Mouse (Mus musculus) lung, embryonic 14.5 days (tissue): ENCODE data around the gene Lig4. TPM values are rescaled to one million over a fixed set of nuclear protein-coding genes. Genes with fewer than 3 reads are reported as not detected.

Source experiments
- ATAC-seq: fragments of 200-750 bp; cut with Nextera tagmentation; 2 replicates; pipeline ENCODE4 v1.8.0; 2017; ENCODE audit warnings: mild to moderate bottlenecking, moderate TSS enrichment, moderate library complexity; ENCODE audit not compliant: insufficient read depth
- DNase-seq: peaks from one replicate; pipeline ENCODE4 v3.0.0-alpha.2; 2015
- H3K27ac ChIP-seq: fragments of 300-500 bp; sonication (generic); 2 replicates; pipeline ENCODE4 v1.5.1; 2014; ENCODE audit warnings: low read depth, mild to moderate bottlenecking, moderate library complexity
- H3K27me3 ChIP-seq: fragments of 300-500 bp; sonication (generic); 2 replicates; pipeline ENCODE4 v1.6.1; 2014; ENCODE audit warnings: low read length, control low read depth; ENCODE audit not compliant: insufficient read depth
- H3K36me3 ChIP-seq: fragments of 300-500 bp; sonication (generic); 2 replicates; pipeline ENCODE4 v1.6.1; 2014; ENCODE audit warnings: control low read depth; ENCODE audit not compliant: insufficient read depth
- H3K4me1 ChIP-seq: fragments of 300-500 bp; sonication (generic); 2 replicates; pipeline ENCODE4 v1.6.1; 2014; ENCODE audit warnings: antibody characterized with exemption, control low read depth; ENCODE audit not compliant: insufficient read depth
- H3K4me2 ChIP-seq: fragments of 300-500 bp; sonication (generic); 2 replicates; pipeline ENCODE4 v1.6.1; 2014; ENCODE audit warnings: mild to moderate bottlenecking
- H3K4me3 ChIP-seq: fragments of 300-500 bp; sonication (generic); 2 replicates; pipeline ENCODE4 v1.5.1; 2014; ENCODE audit warnings: low read depth, low read length
- H3K9ac ChIP-seq: fragments of 300-500 bp; sonication (generic); 2 replicates; pipeline ENCODE4 v1.6.1; 2014
- H3K9me3 ChIP-seq: fragments of 300-500 bp; sonication (generic); 2 replicates; pipeline ENCODE4 v1.6.1; 2016; ENCODE audit warnings: low read depth, low read length, control low read depth
- CTCF ChIP-seq: IDR thresholded peaks from 2 replicates; pipeline ENCODE4 v1.5.1; 2016; ENCODE audit warnings: antibody characterized with exemption, low read depth
- WGBS: fragments of 180-500 bp; shearing (Covaris S2); extraction: QIAGEN DNeasy Blood & Tissue Kit; methylation state at CpG from one replicate; pipeline ENCODE4 v1.1.7; 2014; 5-methylcytosine and 5-hydroxymethylcytosine counted together
- polyA plus RNA-seq: library from polyadenylated mRNA; unstranded; fragments of >200 nt; fragmentation: Nextera tagmentation; extraction: Ambion mirVana; gene quantifications from 2 replicates; pipeline ENCODE4 v1.2.1, GENCODE M21; 2014

The Lig4 gene
- polyA plus RNA-seq, 1 experiment from 2014 or later, result 5.7 TPM

- TF ChIP-seq CTCF, result no peak
- ATAC-seq (no peak), DNase-seq (no peak)
- H3K36me3 ChIP-seq, result peaks cover 36% of the 10 kb centered on the region
- H3K9ac ChIP-seq, result no peak overlapping the region
- 91% methylated on average over 9 of the region's 9 CpGs for WGBS
- no peak overlapping the region for H3K4me3 ChIP-seq
- no peaks in the 10 kb centered on the region for H3K9me3 ChIP-seq
- H3K4me1 ChIP-seq, result no peaks in the 10 kb centered on the region; the same call in 1 of the 2 replicates
- H3K27ac ChIP-seq, result no peak overlapping the region
- H3K27me3 ChIP-seq, result no peaks in the 10 kb centered on the region
- H3K4me2 ChIP-seq, result no peak overlapping the region
Measured at GRCm38 (mm10) chr8:9971866-9972265, 5.6 kb downstream of the Lig4 start.

DNA sequence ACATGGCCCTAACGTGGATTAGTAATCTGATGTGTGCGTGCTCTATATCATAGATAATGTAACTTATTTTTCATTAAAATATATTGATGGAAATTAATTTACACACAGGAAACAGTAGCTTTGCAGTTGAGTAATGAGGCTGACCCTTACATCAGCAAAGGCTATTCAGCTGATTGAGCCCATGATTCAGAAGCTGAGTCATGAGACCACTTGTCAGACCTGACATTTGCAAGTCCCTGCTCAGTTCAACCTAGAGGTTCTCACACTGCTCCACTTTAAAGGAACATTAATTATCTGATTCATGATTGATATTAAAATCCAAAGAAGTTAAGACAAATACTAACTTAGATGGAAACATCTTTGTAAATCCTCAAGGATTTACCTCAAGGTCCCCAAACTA, 17.6 kb downstream of the Lig4 start:
- no peak for ATAC-seq
- 89% methylated on average over 2 of the region's 2 CpGs for WGBS

DNA sequence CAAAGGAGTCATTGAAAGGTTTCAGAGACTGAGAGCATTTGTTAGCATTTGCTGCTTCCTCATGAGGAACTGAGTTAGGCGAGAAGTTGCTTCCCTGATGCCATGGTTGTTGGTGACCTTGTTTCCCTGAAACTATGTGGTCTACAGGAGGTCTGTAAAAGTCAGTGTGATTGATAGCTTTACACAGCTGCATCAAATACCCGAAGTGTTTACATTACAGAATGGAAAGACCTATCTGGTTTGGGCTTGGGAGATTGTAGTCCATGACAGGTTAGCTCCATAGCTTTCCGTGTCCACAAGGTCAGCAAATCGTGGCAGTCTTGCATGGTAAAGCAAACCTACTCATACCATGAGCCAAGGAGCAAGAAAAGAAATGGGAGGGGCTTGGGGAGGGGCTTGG, 19.1 kb downstream of the Lig4 start:
- no peak for DNase-seq
- 37% methylated on average over 4 of the region's 4 CpGs for WGBS
- no peak overlapping the region for H3K4me3 ChIP-seq
- no peak for ATAC-seq
- H3K4me2 ChIP-seq, result no peak overlapping the region
- no peak overlapping the region for H3K9ac ChIP-seq
- H3K36me3 ChIP-seq, result no peaks in the 10 kb centered on the region
- H3K4me1 ChIP-seq, result no peaks in the 10 kb centered on the region
- H3K27me3 ChIP-seq, result no peaks in the 10 kb centered on the region
- no peaks in the 10 kb centered on the region for H3K9me3 ChIP-seq
- TF ChIP-seq CTCF, result no peak
- no peak overlapping the region for H3K27ac ChIP-seq

More for the DNA sequence above, 17.6 kb downstream of the Lig4 start:
- no peak overlapping the region for H3K4me3 ChIP-seq
- no peak overlapping the region for H3K27ac ChIP-seq
- H3K27me3 ChIP-seq, result no peaks in the 10 kb centered on the region
- no peaks in the 10 kb centered on the region for H3K36me3 ChIP-seq
- H3K9ac ChIP-seq, result no peak overlapping the region
- no peaks in the 10 kb centered on the region for H3K4me1 ChIP-seq
- no peak overlapping the region for H3K4me2 ChIP-seq
- no peak for DNase-seq
- TF ChIP-seq CTCF, result no peak
- H3K9me3 ChIP-seq, result no peaks in the 10 kb centered on the region

GRCm38 (mm10) chr8:9949134-9949890, 28.2 kb downstream of the Lig4 start:
- no peaks in the 10 kb centered on the region for H3K4me1 ChIP-seq
- H3K27ac ChIP-seq, result no peak overlapping the region
- H3K9ac ChIP-seq, result no peak overlapping the region
- 56% methylated on average over 10 of the region's 10 CpGs for WGBS
- no peak for TF ChIP-seq CTCF
- no peak overlapping the region for H3K4me2 ChIP-seq
- no peak for ATAC-seq
- no peaks in the 10 kb centered on the region for H3K27me3 ChIP-seq
- H3K9me3 ChIP-seq, result no peaks in the 10 kb centered on the region
- no peak overlapping the region for H3K4me3 ChIP-seq
- H3K36me3 ChIP-seq, result no peaks in the 10 kb centered on the region
- DNase-seq, result no peak

DNA sequence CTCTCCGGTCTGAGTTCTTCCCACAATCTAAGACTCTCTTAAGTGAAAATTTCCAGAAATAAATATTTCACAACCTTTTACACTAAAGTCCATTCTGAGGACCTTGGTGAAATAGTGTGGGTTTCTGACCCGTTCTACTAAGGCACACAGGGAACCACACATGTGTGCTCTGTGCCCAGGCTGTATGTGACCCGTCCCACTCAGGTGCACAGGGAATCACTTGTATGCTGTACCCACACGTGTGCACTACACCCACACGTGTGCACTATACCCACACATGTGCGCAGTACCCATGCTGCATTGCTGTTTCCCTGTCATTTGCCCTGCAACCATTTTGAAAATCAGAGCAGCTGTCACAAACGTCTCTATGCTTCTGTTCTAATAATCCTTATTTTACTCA, 41.9 kb downstream of the Lig4 start:
- DNase-seq (no peak), ATAC-seq (peak; percentile 54; the same call in 1 of the 2 replicates)
- no peaks in the 10 kb centered on the region for H3K9me3 ChIP-seq
- H3K27ac ChIP-seq, result no peak overlapping the region
- no peak overlapping the region for H3K4me3 ChIP-seq
- no peak overlapping the region for H3K4me2 ChIP-seq
- TF ChIP-seq CTCF, result no peak
- H3K9ac ChIP-seq, result no peak overlapping the region
- no peaks in the 10 kb centered on the region for H3K36me3 ChIP-seq
- no peaks in the 10 kb centered on the region for H3K4me1 ChIP-seq
- no peaks in the 10 kb centered on the region for H3K27me3 ChIP-seq
- 60% methylated on average over 7 of the region's 7 CpGs for WGBS

- Histone ChIP-seq H3K4me3 (no peak overlapping the region), H3K9me3 (no peaks in the 10 kb centered on the region), H3K36me3 (no peaks in the 10 kb centered on the region), H3K9ac (no peak overlapping the region), H3K4me1 (no peaks in the 10 kb centered on the region), H3K4me2 (no peak overlapping the region), H3K27me3 (no peaks in the 10 kb centered on the region), H3K27ac (no peak overlapping the region)
- ATAC-seq, result peak; percentile 92
- peak; percentile 91 for TF ChIP-seq CTCF
- peak; percentile 71 for DNase-seq
- 26% methylated on average over 10 of the region's 10 CpGs for WGBS
Measured at GRCm38 (mm10) chr8:9934891-9935565, 42.5 kb downstream of the Lig4 start.

DNA sequence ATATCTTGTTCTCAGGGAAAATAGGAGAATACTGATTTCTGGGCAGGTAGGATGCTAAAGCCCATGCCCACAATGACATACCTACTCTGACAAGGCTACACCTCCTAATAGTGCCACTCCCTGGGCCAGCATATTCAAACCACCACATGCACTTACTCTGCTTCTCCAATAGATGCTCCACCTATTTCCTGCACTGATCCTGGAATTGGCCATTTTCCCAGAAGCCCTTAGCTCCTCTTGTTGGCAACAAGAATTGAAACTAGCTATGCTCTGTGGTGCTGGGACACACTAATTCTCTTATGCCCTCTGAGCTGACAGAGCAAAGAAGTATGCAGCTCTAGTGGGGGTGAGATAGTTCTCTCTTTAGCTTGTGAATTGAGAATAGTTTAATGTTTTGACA, 44.8 kb downstream of the Lig4 start:
- no peak for TF ChIP-seq CTCF
- no peak overlapping the region for H3K4me3 ChIP-seq
- no peak overlapping the region for H3K9ac ChIP-seq
- H3K36me3 ChIP-seq, result no peaks in the 10 kb centered on the region
- no peaks in the 10 kb centered on the region for H3K4me1 ChIP-seq
- H3K27ac ChIP-seq, result no peak overlapping the region
- ATAC-seq (no peak), DNase-seq (peak; percentile 32)
- H3K9me3 ChIP-seq, result no peaks in the 10 kb centered on the region
- no peak overlapping the region for H3K4me2 ChIP-seq
- no peaks in the 10 kb centered on the region for H3K27me3 ChIP-seq
